Mouse (Mus musculus) neutrophil, adult 5-6 weeks (primary cell): ENCODE measurements around the gene Gm17545. TPM values are rescaled to one million over a fixed set of nuclear protein-coding genes. Genes with fewer than 3 reads are reported as not detected.

Source experiments
- ATAC-seq: fragments of 151-379, 151-347 bp; 2 replicates; pipeline ENCODE4 v1.8.0; 2017; ENCODE audit warnings: mild to moderate bottlenecking, moderate TSS enrichment; ENCODE audit not compliant: insufficient number of reproducible peaks, poor library complexity, low FRiP score, severe bottlenecking; ENCODE audit errors: extremely low read depth
- total RNA-seq: library from RNA; stranded (forward); fragments of 200-1000 nt; gene quantifications from 2 replicates; pipeline ENCODE4 v1.2.3, GENCODE M21; 2017

Gene Gm17545
- total RNA-seq, 1 experiment from 2014 or later: not detected

GRCm38 (mm10) chr9:22483866-22484561, 29.9 kb downstream of the Gm17545 start:
- ATAC-seq: no peak

- no peak for ATAC-seq
Measured at GRCm38 (mm10) chr9:22484562-22485308, 30.6 kb downstream of the Gm17545 start.

- no peak for ATAC-seq
Measured at GRCm38 (mm10) chr9:22486211-22486610, 32.1 kb downstream of the Gm17545 start.

- no peak for ATAC-seq
Measured at GRCm38 (mm10) chr9:22488963-22489362, 34.9 kb downstream of the Gm17545 start.

- ATAC-seq: no peak
Measured at GRCm38 (mm10) chr9:22494203-22494807, 40.2 kb downstream of the Gm17545 start.

GRCm38 (mm10) chr9:22495133-22495532, 41.0 kb downstream of the Gm17545 start:
- ATAC-seq: no peak

- no peak for ATAC-seq
Measured at GRCm38 (mm10) chr9:22497021-22497767, 43.1 kb downstream of the Gm17545 start.

GRCm38 (mm10) chr9:22502972-22503371, 48.9 kb downstream of the Gm17545 start:
- ATAC-seq: no peak

GRCm38 (mm10) chr9:22503581-22503980, 49.5 kb downstream of the Gm17545 start:
- ATAC-seq: no peak

GRCm38 (mm10) chr9:22505574-22505973, 51.5 kb downstream of the Gm17545 start:
- no peak for ATAC-seq

Other genes with a start within 250 kb of the Gm17545 start
- gene Zfp809, start 228.6 kb upstream of the Gm17545 start, total RNA-seq: 49.2 and 51.3 TPM in 2 replicates
- gene Zfp599, start 194.4 kb upstream of the Gm17545 start, total RNA-seq: 1.6 and 1.7 TPM in 2 replicates
- gene Zfp810, start 146.6 kb upstream of the Gm17545 start, total RNA-seq: 13.9 and 20.4 TPM in 2 replicates
- 2.2 and 5.0 TPM in 2 replicates for gene Anln, start 65.1 kb upstream of the Gm17545 start, total RNA-seq
- 11.0 and 15.4 TPM in 2 replicates for gene 9530077C05Rik, start 42.8 kb upstream of the Gm17545 start, total RNA-seq
- 180 and 214 TPM in 2 replicates for gene Rp9, start 15.5 kb downstream of the Gm17545 start, total RNA-seq
- gene Bbs9, start 21.4 kb downstream of the Gm17545 start, total RNA-seq: 24.6 and 27.1 TPM in 2 replicates